8 mouse cellular contexts compared by ENCODE assay signal in the genomic region with DNA sequence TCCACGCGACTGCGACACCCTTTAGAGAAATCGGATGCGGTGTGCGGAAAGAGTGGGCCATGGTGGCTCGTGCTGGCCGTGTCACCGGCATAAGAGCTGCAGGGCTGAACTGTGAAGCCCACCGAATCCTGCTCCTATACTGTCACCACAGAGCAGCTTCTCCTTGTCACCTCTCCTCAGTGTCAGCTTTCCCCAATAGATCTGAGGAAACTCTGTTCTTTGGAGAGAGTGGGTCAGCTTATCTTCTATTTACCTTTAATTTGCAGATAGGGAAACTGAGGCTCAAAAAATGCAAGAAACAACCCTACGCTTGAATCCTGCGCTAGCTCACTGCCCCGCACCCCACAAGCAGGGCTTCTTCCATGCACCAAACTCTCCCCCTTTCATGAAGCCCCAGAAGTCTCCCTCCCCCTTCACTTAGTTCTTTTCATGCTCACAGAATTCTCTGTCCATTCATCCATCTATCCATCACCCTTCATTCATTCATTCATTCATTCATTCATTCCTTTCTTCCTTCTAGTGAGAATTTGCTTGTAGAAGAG. TPM values are rescaled to one million over a fixed set of nuclear protein-coding genes. Genes with fewer than 3 reads are reported as not detected.
DNase-seq lines count a peak whose midpoint lies in the region; ATAC-seq and TF ChIP-seq lines count a peak whose summit lies in the region.

No protein-coding gene starts in this region.

- H3K9ac ChIP-seq in hindbrain, embryonic 15.5 days = peak overlapping the region; percentile 90
- peak overlapping the region; percentile 95 for H3K9ac ChIP-seq in midbrain, embryonic 16.5 days (ENCODE audit: low read depth, low read length)

- ATAC-seq in hindbrain, embryonic 15.5 days (ENCODE audit: low FRiP score, low read depth) = peak; percentile 90
- peak; percentile 83 for ATAC-seq in midbrain, embryonic 16.5 days

- no peak for TF ChIP-seq CTCF in layer of hippocampus, adult 2 months (conservative IDR thresholded peaks at IDR 0.05)

- peak overlapping the region; percentile 82 for H3K4me2 ChIP-seq in hindbrain, embryonic 15.5 days
- peak overlapping the region; percentile 53 for H3K4me2 ChIP-seq in midbrain, embryonic 16.5 days (ENCODE audit: low read length)

- H3K9me3 ChIP-seq in hindbrain, embryonic 15.5 days = no peaks in the 10 kb centered on the region
- H3K9me3 ChIP-seq in midbrain, embryonic 16.5 days (replicated peaks; ENCODE audit: control insufficient read depth, low read length, poor library complexity, severe bottlenecking) = no peaks in the 10 kb centered on the region

- H3K27me3 ChIP-seq in hindbrain, embryonic 15.5 days = no peaks in the 10 kb centered on the region
- no peaks in the 10 kb centered on the region for H3K27me3 ChIP-seq in midbrain, embryonic 16.5 days (ENCODE audit: control insufficient read depth, insufficient read depth, low read depth, low read length)

- peak overlapping the region; percentile 87 for H3K4me3 ChIP-seq in layer of hippocampus, adult 2 months
- peak overlapping the region; percentile 79 for H3K4me3 ChIP-seq in brown adipose tissue, adult 24 weeks (ENCODE audit: insufficient read depth, low read depth, low read length)
- H3K4me3 ChIP-seq in hindbrain, embryonic 15.5 days = peak overlapping the region; percentile 82
- H3K4me3 ChIP-seq in midbrain, embryonic 16.5 days (ENCODE audit: low read depth, low read length) = peak overlapping the region; percentile 83

- H3K4me1 ChIP-seq in brown adipose tissue, adult 24 weeks (ENCODE audit: control insufficient read depth, insufficient read depth, insufficient read length, low read length) = no peaks in the 10 kb centered on the region
- H3K4me1 ChIP-seq in hindbrain, embryonic 15.5 days (replicated peaks) = peaks cover 41% of the 10 kb centered on the region
- peaks cover 31% of the 10 kb centered on the region for H3K4me1 ChIP-seq in midbrain, embryonic 16.5 days (ENCODE audit: control insufficient read depth, insufficient read depth, low read length)

- H3K36me3 ChIP-seq in hindbrain, embryonic 15.5 days = no peaks in the 10 kb centered on the region
- no peaks in the 10 kb centered on the region for H3K36me3 ChIP-seq in midbrain, embryonic 16.5 days (ENCODE audit: control insufficient read depth, insufficient read depth, low read length)

- DNase-seq in layer of hippocampus, adult 2 months (ENCODE audit: low spot score in 2 of 2) = no peak
- no peak for DNase-seq in layer of hippocampus, adult 9-10 months (ENCODE audit: low spot score)
- DNase-seq in frontal cortex, postnatal 10 days (ENCODE audit: low spot score in 2 of 2) = no peak
- DNase-seq in spleen, postnatal 4 days (ENCODE audit: low spot score in 2 of 2) = no peak
- no peak for DNase-seq in layer of hippocampus, postnatal 14 days (ENCODE audit: low spot score in 2 of 2)

- WGBS in hindbrain, embryonic 15.5 days = 11% methylated on average over 13 of the region's 13 CpGs
- 9% methylated on average over 13 of the region's 13 CpGs for WGBS in midbrain, embryonic 16.5 days

- peak overlapping the region; percentile 100 for H3K27ac ChIP-seq in layer of hippocampus, adult 2 months
- peak overlapping the region; percentile 90 for H3K27ac ChIP-seq in brown adipose tissue, adult 24 weeks (replicated peaks; ENCODE audit: low read depth, low read length)
- peak overlapping the region; percentile 92 for H3K27ac ChIP-seq in hindbrain, embryonic 15.5 days (replicated peaks)
- peak overlapping the region; percentile 95 for H3K27ac ChIP-seq in midbrain, embryonic 16.5 days (ENCODE audit: low read length)

RNA-seq across cellular contexts. Expression of a gene that starts 0.4 kb away (rescaled TPM):
- total RNA-seq in layer of hippocampus, adult 2 months (2021) = 100 to 1,000 TPM; 211 to 212 TPM
- 94.7 and 95.4 TPM in 2 replicates for polyA plus RNA-seq in brown adipose tissue, adult 24 weeks (2012; ENCODE audit: insufficient read depth, insufficient read length, missing spikeins)
- polyA plus RNA-seq in hindbrain, embryonic 15.5 days (2015; fragmentation: Nextera tagmentation; extraction: Ambion mirVana) = 44.6 TPM in 2 replicates
- 38.5 and 40.2 TPM in 2 replicates for polyA plus RNA-seq in midbrain, embryonic 16.5 days (2015; fragmentation: Nextera tagmentation; extraction: Ambion mirVana)
- total RNA-seq in layer of hippocampus, postnatal 14 days (2021) = 100 to 1,000 TPM; 182 to 205 TPM

RNA-seq across cellular contexts. Expression of a gene that starts 26.0 kb away (rescaled TPM):
- total RNA-seq in layer of hippocampus, adult 2 months (2021) = 10 to 100 TPM; 43.9 to 45.3 TPM
- polyA plus RNA-seq in brown adipose tissue, adult 24 weeks (2012; ENCODE audit: insufficient read depth, insufficient read length, missing spikeins) = 39.6 and 66.6 TPM in 2 replicates
- 61.8 and 65.6 TPM in 2 replicates for polyA plus RNA-seq in hindbrain, embryonic 15.5 days (2015; fragmentation: Nextera tagmentation; extraction: Ambion mirVana)
- 63.7 and 67.2 TPM in 2 replicates for polyA plus RNA-seq in midbrain, embryonic 16.5 days (2015; fragmentation: Nextera tagmentation; extraction: Ambion mirVana)
- total RNA-seq in layer of hippocampus, postnatal 14 days (2021) = 10 to 100 TPM; 61.8 to 63.9 TPM

RNA-seq across cellular contexts. Expression of a gene that starts 57.4 kb away (rescaled TPM):
- 100 to 1,000 TPM in 1 of 2 experiments, 10 to 100 TPM in 1; 97.9 to 101 TPM for total RNA-seq in layer of hippocampus, adult 2 months (2021)
- 51.7 and 64.6 TPM in 2 replicates for polyA plus RNA-seq in brown adipose tissue, adult 24 weeks (2012; ENCODE audit: insufficient read depth, insufficient read length, missing spikeins)
- 41.2 and 44.9 TPM in 2 replicates for polyA plus RNA-seq in hindbrain, embryonic 15.5 days (2015; fragmentation: Nextera tagmentation; extraction: Ambion mirVana)
- 48.6 and 50.6 TPM in 2 replicates for polyA plus RNA-seq in midbrain, embryonic 16.5 days (2015; fragmentation: Nextera tagmentation; extraction: Ambion mirVana)
- total RNA-seq in layer of hippocampus, postnatal 14 days (2021) = 10 to 100 TPM; 86.7 to 89.1 TPM
